Mouse (Mus musculus) cerebellum, adult 9-11 months (tissue): Measurements from ENCODE around the gene Mt2.

Experiments
- DNase-seq: peaks from one replicate; pipeline ENCODE4 v3.0.0; 2022

Gene Mt2

DNA sequence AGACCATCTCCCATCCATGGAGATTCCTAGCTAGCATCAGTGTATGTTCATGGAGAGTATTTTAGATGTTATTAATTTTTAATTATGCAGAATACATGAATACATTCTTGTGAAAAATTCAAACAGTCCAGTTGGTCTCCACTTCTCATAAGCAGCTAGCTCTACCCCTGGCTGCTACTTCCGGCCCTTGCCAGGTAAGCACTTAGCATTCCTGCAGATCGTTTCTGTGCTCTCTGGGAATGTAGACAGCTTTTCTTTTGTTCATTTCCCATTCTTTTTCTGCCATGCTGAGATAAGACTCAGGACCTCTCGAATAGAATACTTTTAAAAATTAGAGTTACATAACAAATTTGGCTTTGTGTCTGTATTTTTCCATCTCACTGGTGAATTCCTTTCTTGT lies 31.6 kb downstream of the Mt2 start:
- DNase-seq: no peak

DNA sequence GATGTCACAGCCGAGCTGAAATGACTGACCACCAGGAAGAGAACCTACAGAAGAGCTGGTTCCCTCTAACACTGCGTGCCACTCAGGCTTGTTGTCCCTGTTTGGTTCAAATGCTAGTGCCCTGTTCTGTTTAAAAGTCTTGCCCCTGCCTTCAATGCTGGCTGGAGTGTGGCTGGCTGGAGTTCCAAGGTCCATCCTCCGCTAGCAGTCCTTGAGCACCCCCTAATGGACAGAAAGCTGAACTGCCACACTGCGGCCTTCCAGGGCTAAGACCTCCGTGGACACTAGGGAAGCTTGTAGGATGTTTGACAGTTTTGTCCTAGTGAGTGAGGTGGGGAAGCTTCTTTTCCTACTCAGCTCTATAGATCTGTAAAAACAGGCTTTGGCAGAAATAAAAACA lies 33.3 kb downstream of the Mt2 start:
- peak; percentile 68 for DNase-seq

DNA sequence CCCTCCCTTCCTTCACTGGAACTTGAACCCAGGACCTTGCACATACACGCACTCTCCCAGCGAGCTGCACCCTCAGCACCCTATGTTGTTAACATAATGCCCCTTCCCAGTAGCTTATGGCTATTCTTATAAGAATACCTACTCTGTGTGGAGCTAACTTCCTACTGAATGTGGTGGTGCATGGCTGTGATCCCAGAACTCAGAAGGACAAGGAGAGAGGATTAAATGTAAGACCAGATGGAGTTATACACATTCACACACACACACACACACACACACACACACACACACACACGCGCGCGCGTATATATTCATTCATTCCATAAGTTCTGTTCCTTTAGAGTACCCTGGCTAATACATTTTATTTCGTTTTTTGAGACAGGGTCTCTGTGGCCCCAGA lies 33.8 kb downstream of the Mt2 start:
- DNase-seq: no peak

DNA sequence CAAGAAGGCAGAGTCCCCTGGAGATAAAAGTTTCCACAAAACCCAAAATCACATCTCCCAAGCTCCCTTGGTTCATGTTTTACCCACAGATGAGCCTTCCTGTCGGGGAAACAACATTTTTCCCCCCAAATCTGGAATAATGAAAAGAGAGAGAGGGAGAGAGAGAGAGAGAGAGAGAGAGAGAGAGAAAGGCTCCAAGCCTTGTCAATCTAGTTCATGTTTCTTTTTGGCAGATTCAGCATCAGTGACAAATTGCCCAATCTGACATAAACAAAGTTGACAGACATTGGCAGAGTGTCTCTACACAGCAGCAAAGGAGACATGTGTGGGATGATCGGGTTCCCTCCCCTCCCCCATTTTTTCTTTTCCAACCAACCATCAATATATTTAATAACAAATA lies 35.0 kb downstream of the Mt2 start:
- no peak for DNase-seq

DNA sequence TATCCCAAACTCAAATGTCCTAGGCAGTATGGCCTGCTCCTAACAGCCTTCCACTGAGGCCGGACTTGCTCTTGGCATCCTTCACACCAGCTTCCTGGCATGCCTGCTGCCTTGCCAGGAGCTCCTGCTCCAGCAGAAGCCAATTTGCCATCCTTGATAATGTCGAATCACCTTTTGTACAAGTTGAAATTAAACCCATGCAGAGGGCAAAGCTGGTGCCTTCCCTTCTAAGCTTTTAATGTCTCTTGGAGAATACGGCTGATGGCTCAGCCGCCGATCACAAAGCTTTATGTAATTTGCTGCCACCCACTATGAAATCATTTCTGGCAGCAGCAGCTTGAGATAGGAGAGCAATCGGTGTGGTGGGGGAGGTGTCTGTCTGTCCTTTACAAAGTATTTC lies 37.2 kb downstream of the Mt2 start:
- DNase-seq: peak; percentile 69

DNA sequence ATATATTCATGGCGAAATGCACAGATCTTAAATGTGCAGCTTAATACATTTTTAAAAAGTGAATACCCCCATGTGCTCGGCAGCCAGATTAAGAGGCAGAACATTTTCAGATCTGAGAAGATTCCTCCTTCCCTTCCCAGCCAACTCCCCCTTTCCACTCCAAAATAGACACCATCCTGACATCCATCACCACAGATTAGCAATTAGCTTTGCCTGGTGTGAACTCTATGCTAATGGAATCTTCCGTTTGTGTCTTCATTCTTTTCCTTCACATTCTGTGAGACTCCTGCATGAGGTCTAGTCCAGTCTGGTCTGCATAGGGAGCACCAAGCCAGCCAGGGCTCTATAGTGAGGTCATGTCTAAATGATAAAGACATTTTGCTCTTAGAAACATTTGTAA lies 37.8 kb downstream of the Mt2 start:
- peak; percentile 11 for DNase-seq

DNA sequence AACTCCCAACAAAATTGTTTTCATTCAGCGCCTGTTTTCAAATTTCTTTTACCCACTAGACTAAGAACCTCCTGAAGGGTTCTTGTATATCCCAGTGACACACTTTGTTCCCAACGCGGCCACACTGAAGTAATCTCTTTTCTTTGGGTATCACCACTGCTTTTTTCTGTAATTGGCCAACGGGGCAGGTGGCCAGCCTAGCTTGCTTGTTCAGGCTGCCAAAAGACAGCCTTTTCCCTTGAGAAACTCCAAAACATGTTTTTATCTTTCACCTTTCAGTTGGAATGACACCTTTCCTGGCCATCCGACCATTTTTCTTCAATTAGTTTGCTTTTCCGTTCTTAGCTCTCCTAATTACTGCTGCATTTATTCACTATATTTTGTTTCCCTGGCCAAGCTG lies 41.4 kb downstream of the Mt2 start:
- DNase-seq: no peak

DNA sequence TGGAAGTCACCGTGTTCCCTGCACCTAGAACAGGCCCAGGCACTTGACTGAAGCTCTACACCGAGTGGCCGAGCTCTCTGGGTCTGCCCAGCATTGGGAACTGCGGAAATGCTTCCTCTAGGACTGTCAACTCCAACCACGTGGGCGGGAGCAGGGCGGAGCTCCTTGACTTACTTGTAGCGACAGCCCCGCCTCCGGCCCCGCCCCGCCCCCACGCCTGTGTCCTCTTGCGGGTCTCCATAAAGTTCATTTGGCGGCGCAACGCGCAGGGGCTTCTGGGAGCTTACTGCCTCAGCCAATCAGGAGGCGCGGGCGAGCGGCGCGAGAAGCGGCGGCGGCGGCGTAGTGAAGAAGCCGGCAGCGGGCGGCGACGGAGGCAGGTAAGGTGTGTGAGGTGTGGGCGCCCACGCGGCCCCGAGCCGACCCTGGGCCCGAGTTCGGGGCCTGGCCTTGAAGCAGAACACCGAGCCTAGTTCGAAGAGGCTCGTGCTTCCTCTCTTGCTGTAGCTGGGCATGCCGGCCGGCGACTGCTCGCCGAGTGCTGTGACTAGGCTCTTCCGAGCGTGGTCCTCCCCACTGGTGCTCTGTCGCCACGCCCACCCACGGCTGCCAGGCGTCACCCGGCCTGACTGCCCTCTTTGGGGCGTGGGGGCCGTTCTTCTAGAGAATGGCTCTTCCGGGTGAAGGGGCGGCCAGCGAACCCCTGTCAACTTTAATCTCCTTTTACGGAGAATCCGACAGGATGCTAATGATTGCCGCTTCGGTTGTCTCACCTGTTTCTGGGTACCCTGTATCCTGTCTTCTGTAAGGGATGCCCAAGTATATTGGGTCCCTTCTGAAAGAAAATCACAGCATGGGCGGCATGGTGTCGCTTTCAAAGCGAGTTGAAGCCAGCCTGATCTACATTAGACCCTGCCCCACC lies 42.0 kb downstream of the Mt2 start, which contains the start of gene Nup93:
Nup93 (plus strand) TSS at position 313 of the 922 bp plus-strand sequence.
- DNase-seq: peak; percentile 99
